Mouse (Mus musculus): Measurements from ENCODE around the gene Arhgap10. TPM values are rescaled to one million over a fixed set of nuclear protein-coding genes. Genes with fewer than 3 reads are reported as not detected.

The Arhgap10 gene
- 36.7 and 40.7 TPM in 2 replicates for polyA plus RNA-seq (2012; rRNA removed)

DNA sequence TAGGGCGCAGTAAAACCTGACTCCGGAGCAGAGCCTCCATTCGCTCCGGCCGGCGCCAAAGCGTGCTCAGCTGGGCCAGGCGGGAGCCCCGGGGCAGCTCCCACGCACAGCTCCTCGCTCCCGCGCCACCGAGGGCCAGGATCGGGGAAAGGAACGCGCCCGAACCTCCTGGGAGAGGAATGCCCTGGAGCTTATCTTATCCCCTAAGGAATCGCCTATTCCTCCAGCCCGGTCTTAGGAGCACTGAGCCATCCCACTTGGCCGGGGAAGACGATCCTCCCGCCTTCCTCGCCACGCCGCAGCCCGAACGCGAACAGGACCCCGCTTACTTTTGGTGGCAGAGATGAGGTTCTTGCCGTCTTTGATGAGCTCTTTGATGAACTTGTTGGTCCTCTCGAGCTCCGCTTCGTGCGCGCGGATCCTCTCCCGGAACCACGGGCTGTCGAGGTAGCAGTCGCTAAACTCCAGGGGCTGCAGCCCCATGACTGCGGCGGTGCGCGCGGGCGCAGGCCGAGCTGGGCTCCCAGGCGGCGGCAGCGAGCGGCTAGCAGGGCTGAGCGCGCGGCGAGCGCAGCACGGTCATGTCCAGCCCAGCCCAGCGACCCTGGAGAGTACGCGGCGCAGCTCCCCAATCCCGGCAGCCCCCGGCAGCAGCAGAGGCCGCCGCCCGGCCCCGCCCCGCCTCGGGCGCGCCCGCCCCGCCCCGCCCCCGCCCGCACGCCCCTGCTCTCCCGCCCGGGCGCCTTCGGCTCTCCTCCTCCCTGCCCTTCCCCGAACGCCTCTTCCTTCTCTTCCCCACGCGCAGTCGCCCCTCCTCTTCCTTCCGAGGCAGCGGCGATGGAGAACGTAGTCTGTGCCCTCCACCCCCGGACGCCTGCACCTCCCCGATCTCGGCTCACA, at the start of gene Arhgap10:
Gene Arhgap10 (minus strand): TSS at position 653 of the 900 bp plus-strand sequence.

DNA sequence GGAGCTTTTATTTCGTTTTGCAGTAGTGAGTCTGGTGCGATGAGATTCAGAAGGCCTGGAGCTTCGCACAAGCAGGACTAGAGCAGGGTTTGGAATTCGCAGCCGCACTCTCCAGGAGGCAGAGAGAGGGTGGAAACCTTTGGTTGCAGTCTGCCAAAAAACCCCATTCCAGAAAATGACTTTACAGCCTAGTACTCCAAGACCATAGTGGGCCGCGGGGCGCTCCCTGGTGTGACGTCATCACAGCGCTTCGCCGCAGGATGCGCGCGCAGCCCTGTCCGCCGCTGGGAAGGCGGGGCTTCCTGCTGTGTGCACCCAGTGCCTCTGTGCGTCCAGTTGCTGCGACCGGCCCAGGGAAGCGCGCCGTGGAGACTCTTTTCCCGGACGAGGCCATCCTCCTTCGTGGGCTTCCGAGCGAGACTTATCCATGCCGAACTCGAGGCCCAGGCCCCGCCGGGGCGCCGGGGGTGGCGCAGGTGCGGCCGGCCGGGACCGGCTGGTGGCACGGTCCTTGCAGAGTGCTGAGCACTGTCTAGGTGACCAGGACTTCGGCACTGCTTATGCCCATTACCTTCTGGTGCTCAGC, 31.5 kb upstream of the Arhgap10 start, which contains the start of gene Prmt9:
Gene Prmt9 (plus strand): TSS at position 277 of the 586 bp plus-strand sequence.

Other genes with a start within 250 kb of the Arhgap10 start
- 9.9 and 10.9 TPM in 2 replicates for gene Prmt9, start 31.4 kb upstream of the Arhgap10 start, polyA plus RNA-seq (2012; rRNA removed)
- gene Tmem184c, start 92.7 kb upstream of the Arhgap10 start, polyA plus RNA-seq (2012; rRNA removed) = 12.3 and 14.1 TPM in 2 replicates
- 25.3 and 28.1 TPM in 2 replicates for gene Ednra, start 206.5 kb upstream of the Arhgap10 start, polyA plus RNA-seq (2012; rRNA removed)

Data from ovary, adult 2 months (tissue).